Mouse (Mus musculus) left cerebral cortex, adult 9 months (tissue): ENCODE measurements around the gene Wwox.

Experiments
- DNase-seq, 2 experiments: peaks; one replicate each; pipeline ENCODE4 v3.0.0; 2022; ENCODE audit warnings: low spot score in 2 of 2

Gene Wwox

DNA sequence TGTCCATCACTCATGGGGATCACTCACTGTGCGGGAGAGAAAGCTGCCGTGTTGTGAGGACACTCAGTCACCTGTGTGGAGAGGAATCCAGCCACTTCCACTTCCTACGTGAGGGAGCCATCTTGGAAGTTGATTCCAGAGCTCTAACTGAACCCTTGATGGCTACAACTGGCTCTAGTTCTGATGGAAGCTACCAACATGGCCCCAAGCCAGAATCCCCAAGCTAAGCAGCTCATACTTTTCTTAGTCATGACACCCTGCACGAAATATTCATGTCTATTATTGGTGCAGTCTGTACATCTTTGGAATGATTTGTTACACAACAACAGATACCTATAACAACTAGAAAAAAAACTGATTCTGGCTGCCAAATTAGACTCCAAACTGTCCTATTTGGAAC is 523.8 kb downstream of the Wwox start:
- no peak for DNase-seq

DNA sequence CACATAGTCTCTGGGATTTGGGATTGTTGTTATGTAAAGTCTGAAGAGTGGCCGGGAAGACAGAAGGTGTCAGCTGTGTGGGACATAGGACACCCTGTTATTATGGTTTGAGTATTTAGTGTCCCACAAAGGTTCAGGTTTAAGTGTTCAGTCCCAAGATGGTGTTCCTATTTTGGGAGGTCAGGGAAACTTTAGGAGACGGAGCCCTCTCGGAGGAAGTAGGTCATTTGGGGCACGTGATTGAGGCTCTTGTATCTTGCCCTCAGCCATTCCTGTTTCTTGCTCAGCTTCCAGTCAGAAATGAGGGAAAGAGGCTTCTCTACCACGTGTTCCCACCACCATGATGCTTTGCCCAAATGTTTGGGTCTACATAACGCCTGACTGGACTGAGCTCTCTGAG is 524.8 kb downstream of the Wwox start:
- DNase-seq = no peak

DNA sequence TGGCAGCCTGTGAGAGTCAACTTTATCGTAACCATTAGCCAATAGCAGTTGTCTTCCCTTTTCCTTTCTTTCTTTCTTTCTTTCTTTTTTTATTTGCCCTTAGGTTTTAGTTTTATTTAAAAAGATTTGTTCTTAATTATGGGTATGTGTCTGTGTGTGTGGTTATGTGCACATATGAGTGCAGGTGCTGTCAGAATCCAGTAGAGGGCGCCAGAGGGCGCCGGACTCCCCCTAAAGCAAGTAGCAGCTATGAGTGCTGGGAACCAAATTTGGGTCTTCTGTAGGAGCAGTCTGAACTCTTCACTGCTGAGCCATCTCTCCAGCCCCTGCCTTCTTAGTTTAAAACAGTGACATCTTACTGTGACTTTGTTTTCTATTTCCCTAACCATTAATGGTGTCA is 529.4 kb downstream of the Wwox start:
- no peak for DNase-seq

DNA sequence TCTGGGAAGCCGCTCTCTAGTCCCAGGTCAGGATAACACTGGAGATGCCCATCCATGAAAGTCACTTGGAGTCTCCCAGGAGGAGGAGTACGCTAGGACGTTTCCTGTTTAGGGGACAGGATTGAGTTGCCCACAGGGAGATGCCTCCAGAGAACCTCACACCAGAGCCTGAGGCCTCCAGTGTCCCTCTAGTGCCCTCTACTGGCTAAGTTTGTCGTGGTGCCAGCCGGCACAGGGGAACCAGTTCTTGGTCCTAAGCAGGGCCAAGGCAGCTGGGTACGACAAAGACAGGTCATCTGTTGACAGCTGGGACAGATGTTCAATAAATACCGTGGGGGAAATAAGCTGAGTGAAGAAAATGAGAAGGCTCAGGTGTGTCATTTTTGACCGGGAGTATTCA is 531.9 kb downstream of the Wwox start:
- peak; percentile 5 to 83 for DNase-seq

DNA sequence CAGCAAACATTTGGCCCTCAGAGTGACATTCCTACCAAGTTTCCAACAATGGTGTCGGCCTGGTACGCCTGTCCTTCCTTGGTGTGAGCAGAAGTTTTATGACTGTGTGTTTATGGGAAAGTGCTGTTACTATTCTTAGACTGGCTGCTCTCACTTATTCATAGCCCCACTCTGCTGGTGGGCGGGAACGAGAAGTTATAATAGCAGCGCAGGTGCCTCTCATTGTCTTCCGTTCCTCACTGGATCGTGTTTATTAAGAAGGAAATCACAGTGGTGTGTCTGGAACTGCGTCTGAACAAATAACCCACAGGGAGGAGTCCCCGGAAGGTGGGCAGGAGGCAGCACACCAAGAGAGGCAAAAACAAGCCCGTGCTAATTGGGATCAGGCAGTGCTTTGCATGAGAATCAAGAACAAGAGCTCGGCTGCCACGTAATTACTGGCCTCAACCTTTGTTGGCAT is 533.6 kb downstream of the Wwox start:
- peak; percentile 9 to 15 for DNase-seq

DNA sequence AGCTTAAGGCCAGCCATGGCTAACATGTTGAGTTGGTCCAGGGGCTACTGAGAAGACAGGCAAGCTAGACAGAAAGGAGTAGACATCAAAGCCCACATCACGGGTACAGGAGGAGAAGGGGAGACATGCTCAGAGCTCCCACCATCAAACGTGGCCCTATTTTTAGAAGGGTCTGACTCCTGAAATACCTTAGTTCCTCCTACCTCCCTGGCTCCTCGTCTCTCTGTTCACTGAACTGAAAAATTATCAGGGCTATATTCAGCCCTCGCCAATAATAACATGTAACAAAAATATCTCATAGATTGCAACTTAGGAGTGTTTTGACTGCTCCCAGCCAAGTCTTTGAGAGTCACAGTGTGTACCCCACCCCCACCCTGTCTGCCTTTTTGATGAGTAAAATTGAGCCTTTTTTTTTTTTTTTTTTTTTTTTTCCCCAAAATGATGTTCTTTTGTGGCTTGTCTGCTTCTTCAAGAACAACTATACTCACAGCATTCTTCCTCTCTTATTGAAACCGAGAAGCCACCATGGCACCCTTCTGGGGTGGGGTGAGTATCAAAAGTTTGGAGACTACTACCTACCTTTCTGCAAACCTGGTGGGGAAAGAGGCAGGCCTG is 535.0 kb downstream of the Wwox start:
- no peak for DNase-seq

- DNase-seq = no peak
Observed at GRCm38 (mm10) chr8:114977746-114978145, 538.3 kb downstream of the Wwox start.

GRCm38 (mm10) chr8:114978206-114978960 is 538.9 kb downstream of the Wwox start:
- no peak for DNase-seq

DNA sequence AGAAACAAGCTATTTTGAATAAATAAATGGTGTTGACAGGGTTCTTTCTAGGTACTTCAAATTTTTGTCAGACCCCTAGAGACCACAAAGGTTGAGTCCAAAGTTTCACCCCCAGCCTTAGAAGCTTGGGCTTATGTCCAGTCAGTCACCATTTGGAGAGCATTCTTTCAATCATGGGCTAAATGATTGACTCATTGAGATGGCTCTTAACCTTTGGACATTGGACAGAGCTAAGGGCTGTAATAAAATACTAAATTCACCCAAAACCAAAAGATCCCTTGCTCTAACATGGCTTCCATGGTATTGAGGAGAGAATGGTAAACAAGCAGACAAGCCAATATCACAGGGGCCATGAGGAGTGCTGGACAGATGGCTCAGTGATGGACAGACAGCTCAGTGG is 540.2 kb downstream of the Wwox start:
- no peak for DNase-seq

- DNase-seq = no peak
Observed at GRCm38 (mm10) chr8:114982762-114983161, 543.3 kb downstream of the Wwox start.

GRCm38 (mm10) chr8:114984500-114984899 is 545.0 kb downstream of the Wwox start:
- no peak for DNase-seq

- DNase-seq = no peak
Observed at GRCm38 (mm10) chr8:114985996-114986395, 546.5 kb downstream of the Wwox start.

- no peak for DNase-seq
Observed at GRCm38 (mm10) chr8:114986971-114987370, 547.5 kb downstream of the Wwox start.

GRCm38 (mm10) chr8:114990865-114991613 is 551.6 kb downstream of the Wwox start:
- no peak for DNase-seq

DNA sequence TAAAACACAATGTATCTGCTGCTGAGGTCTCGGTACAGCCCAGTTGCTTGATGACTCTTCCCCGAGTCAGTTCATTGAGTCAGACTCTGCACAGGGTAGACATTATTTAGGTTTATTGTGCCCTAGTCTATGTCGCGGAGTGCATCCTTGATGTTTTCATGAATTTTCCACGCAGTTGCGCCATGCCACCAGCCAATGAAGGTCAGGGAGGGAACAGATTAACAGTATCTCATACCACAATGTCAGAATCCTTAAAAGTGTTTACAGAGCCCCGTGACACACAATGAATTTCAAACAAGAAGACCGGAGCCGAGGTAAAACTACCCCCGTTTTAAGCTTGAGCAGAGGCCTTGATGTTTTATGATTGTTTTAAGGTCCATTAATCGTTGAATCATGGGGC is 561.3 kb downstream of the Wwox start:
- no peak for DNase-seq

DNA sequence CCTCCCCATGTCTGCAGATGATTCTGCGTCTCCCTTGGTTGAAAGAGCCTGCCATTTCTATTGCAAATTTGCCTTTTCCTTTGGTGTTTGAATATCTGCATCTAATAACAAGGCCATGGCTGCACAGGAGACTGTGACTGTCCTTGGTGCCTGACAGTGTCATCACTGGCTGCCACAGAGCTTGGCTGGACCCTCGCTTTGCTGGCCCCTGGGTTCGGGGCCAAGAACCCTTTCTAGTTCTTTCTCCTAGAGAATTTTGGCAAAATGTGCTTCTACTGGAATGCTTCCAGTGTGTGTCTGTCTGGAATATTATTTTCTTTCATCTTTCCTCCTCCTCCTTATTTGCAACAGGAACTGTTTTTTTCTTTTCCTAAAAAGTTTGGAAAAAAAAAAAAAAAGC is 565.6 kb downstream of the Wwox start:
- DNase-seq = no peak

DNA sequence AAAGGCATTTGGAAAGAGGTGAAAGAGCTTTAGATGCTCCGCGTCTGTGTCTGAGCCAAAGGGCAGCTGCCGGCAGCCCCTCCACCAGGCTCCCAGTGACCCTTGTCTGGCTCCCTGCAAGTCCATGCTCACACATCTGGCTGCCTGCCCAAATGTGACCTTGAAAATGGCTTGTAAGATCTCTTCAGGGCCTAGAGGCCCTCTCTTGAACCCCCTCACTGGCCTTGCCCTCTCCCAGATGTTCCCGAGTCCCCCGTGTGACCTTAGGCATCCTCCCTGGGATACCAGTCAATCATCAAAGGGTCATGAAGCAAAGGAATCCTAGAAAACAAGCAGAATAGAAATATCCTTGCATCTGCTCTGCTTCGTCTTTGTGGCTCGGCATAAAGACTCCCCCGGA is 567.1 kb downstream of the Wwox start:
- DNase-seq = no peak

- peak; percentile 4 to 12 for DNase-seq
Observed at GRCm38 (mm10) chr8:115007280-115007679, 567.8 kb downstream of the Wwox start.

DNA sequence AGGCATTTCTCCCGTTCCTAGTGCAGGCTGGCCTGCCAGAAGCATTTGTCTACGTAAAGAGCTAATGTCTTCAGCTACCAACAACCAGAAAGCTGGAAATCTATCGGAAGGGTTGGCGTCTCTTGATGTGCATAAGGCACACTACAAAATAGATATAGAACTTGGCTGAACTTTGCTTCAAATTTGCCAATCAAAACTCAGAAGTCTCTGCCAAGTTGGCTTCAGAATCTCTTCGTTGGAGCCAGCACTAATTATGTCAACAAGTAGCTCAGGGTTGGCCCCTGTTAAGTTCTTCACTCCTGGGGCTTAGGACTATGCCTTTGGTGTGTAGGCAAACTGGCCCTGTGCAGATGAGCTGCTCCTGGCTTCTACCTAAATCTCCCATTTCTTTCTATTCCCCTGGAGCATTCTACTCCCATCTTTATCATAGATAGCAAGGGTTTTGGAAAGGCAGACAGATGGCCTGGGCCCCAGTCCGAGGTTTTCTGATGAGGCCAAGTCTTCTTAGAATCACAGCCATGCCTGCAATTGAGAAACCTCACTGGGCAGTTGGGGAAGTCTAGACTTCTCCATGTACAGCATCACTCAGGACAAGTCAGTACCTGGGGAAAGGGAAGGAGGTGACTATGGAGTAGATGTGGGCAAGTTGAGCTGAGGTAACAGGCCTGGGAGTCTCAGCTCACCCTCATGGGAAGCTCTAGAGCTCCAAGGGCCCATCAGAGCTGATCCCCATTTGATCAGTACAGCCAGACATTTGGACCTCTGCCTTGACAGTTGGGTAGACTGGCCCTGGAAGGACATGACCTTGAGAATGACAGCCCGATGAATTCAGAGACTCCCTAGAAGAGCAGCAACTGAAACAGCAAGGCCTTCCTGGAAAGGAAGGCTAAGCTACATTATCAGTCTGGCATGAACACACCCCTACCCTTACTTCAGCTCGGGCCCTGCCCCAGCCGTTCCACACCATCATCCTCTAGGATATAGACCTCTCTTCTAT is 569.5 kb downstream of the Wwox start:
- DNase-seq = no peak

DNA sequence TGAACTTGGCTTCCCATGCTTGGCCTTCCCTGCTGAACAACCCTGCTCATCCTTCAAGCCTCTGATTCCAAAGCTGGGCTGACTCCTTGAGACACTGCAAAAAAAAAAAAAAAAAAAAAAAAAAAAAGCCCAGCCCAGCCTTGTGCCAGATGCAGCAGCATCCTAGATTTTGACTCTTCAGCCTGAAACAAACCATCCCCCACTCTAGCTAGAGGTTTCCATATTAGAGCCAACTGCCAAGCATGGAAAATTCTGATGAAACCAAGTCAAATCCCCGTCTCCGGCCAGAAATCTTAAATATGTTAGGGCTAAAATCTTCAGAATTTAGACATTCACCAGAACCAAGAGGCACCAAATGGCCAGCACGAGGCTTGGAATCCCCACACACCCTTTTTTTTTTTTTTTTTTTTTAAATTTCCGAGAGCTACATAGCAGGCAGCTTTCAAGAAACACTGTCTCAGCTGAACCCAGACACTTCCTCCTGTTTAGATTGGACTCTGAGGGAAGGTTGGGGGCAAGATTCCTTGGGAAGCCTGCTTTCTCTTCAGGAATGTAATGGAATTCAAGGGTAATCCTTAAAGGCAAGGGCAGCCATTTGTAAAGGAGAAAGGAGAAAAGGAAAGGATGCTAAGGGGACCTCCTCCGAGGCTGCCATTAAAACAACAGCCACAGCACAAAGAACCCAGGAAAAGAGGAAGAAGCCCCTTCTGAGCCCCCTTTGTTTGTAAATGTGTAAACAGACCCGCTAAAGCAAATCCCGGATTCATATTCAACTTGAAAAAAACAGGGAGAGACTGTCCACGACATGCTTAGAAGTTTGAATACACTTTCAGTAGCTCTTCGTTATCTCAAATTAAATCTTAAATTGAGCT is 570.7 kb downstream of the Wwox start:
- no peak for DNase-seq

DNA sequence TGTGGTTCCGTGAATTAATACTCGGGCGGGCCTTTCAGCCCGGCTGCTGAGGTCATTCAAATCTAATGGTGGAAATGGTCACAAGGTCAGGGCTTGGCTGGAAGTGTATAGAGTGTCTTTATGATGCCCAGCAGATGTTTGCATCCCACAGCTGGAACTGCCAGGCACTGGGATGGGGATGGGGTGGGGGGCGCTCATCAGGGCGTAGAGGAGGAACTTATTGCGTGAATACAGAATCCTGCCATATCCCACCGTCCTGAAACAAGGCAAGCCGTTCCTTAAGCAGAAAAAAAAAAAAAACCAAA is 571.3 kb downstream of the Wwox start:
- no peak for DNase-seq
